8 mouse cellular contexts compared by ENCODE assay signal in the genomic region with DNA sequence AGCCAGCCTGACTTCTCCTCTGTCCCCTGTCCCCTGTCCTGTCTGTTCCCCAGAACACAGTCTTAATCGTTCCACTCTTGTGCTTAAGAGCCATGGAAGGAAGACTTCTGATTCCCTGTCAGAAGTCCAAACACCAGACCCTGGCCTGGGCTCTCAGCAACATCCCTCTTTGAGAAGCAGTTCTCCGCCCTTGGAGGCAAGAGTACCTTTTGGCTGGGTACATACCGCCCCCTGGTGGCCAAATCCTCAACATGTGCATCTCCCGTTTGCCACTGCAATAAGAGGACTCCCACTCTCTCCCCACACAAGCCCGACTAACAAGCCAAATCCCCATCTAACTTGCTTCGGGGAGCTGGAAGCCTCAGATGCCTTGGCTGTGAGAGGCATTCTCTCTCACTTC. TPM values are rescaled to one million over a fixed set of nuclear protein-coding genes. Genes with fewer than 3 reads are reported as not detected.
A peak's percentile ranks its signal among the peaks of the same experiment; 100 is the strongest.
DNase-seq lines count a peak whose midpoint lies in the region; ATAC-seq and TF ChIP-seq lines count a peak whose summit lies in the region.
"Had no signal": no experiment of that assay in that cellular context is flagged by ENCODE, and none has a peak within 500 bp of the region (broad histone marks: within the 10 kb centered on the region; RNA-seq: fewer than 3 reads in every experiment).

No protein-coding gene starts in this region.

- no peak overlapping the region for H3K27ac ChIP-seq in hindbrain, embryonic 16.5 days (ENCODE audit: low read depth, low read length)
- no peak overlapping the region for H3K27ac ChIP-seq in midbrain, embryonic 15.5 days
- no peak overlapping the region for H3K27ac ChIP-seq in spleen, adult 2 months (ENCODE audit: insufficient read depth, low read length)

- TF ChIP-seq POLR2A in spleen, adult 2 months (IDR thresholded peaks at IDR 0.05; ENCODE audit: low read depth, low read length), result no peak

- peak; percentile 71 for ATAC-seq in hindbrain, embryonic 16.5 days
- ATAC-seq in midbrain, embryonic 15.5 days (replicated peaks), result peak; percentile 73

- TF ChIP-seq CTCF in spleen, adult 2 months (IDR thresholded peaks at IDR 0.05; ENCODE audit: extremely low read depth, insufficient read depth, insufficient read length, insufficient replicate concordance), result peak; percentile 59; the same call in 1 of the 2 replicates

- H3K4me1 ChIP-seq in hindbrain, embryonic 16.5 days (ENCODE audit: control insufficient read depth, insufficient read depth, low read depth, low read length), result no peaks in the 10 kb centered on the region
- no peaks in the 10 kb centered on the region for H3K4me1 ChIP-seq in midbrain, embryonic 15.5 days
- H3K4me1 ChIP-seq in spleen, adult 2 months (ENCODE audit: control insufficient read depth, insufficient read depth, insufficient read length), result no peaks in the 10 kb centered on the region

- H3K27me3 ChIP-seq in hindbrain, embryonic 16.5 days (replicated peaks; ENCODE audit: control insufficient read depth, insufficient read depth, low read length), result no peaks in the 10 kb centered on the region
- no peaks in the 10 kb centered on the region for H3K27me3 ChIP-seq in midbrain, embryonic 15.5 days (replicated peaks)
- H3K27me3 ChIP-seq in spleen, adult 2 months (ENCODE audit: control insufficient read depth, insufficient read depth, low read length), result no peaks in the 10 kb centered on the region

- H3K36me3 ChIP-seq in hindbrain, embryonic 16.5 days (ENCODE audit: control insufficient read depth, insufficient read depth, low read length), result no peaks in the 10 kb centered on the region
- H3K36me3 ChIP-seq in midbrain, embryonic 15.5 days (replicated peaks), result no peaks in the 10 kb centered on the region
- no peaks in the 10 kb centered on the region for H3K36me3 ChIP-seq in spleen, adult 2 months (ENCODE audit: control insufficient read depth, insufficient read depth, low read length)

- H3K4me3 ChIP-seq in hindbrain, embryonic 16.5 days (ENCODE audit: low read length), result no peak overlapping the region
- no peak overlapping the region for H3K4me3 ChIP-seq in midbrain, embryonic 15.5 days
- H3K4me3 ChIP-seq in spleen, adult 2 months (ENCODE audit: extremely low read depth, insufficient read depth, insufficient read length), result no peak overlapping the region
- H3K4me3 ChIP-seq: megakaryocyte, embryonic 14.5 days had no signal

- peak; percentile 45 for DNase-seq in T-cell, adult 2 months (ENCODE audit: low spot score)
- peak; percentile 50 for DNase-seq in cerebellum, adult 8-10 months
- peak; percentile 74 to 97 for DNase-seq in frontal cortex, adult 2 months (ENCODE audit: extremely low spot score in 1 of 2, low spot score in 1 of 2)
- peak; percentile 93 to 95 for DNase-seq in left cerebral cortex, postnatal 14 days (ENCODE audit: low spot score in 2 of 2)
- peak in 1 of 2 experiments; percentile 49 for DNase-seq in spleen, adult 2 months (ENCODE audit: low read depth in 1 of 2, low spot score in 2 of 2)

- no peak overlapping the region for H3K4me2 ChIP-seq in hindbrain, embryonic 16.5 days (ENCODE audit: low read length)
- H3K4me2 ChIP-seq in midbrain, embryonic 15.5 days, result no peak overlapping the region

- H3K9me3 ChIP-seq in hindbrain, embryonic 16.5 days (ENCODE audit: control insufficient read depth, low read length), result no peaks in the 10 kb centered on the region
- H3K9me3 ChIP-seq in midbrain, embryonic 15.5 days, result no peaks in the 10 kb centered on the region

- WGBS in hindbrain, embryonic 16.5 days, result 6% methylated on average over 6 of the region's 6 CpGs
- 3% methylated on average over 6 of the region's 6 CpGs for WGBS in midbrain, embryonic 15.5 days
- 10% methylated on average over 6 of the region's 6 CpGs for WGBS in spleen, adult 2 months

- H3K9ac ChIP-seq in hindbrain, embryonic 16.5 days (ENCODE audit: low read depth, low read length), result no peak overlapping the region
- H3K9ac ChIP-seq in midbrain, embryonic 15.5 days, result no peak overlapping the region

- intact Hi-C loops in left cerebral cortex, postnatal 14 days (cut with DNase I), result loop anchor here (5.0 to 10.0 kb wide), 2 partner anchors 169 to 361 kb away; partner anchors contain the start of genes Med8 and Szt2

RNA-seq across cellular contexts. Expression of gene Tmem125, which starts 32.3 kb away (rescaled TPM):
- 10.0 and 12.3 TPM in 2 replicates for polyA plus RNA-seq in frontal cortex, adult 2 months (2012; rRNA removed)
- polyA plus RNA-seq in hindbrain, embryonic 16.5 days (2015; fragmentation: Nextera tagmentation; extraction: Ambion mirVana), result 0.16 and 0.30 TPM in 2 replicates
- 1 to 10 TPM; 6.0 to 7.9 TPM for total RNA-seq in left cerebral cortex, postnatal 14 days (2021)
- 0.20 and 0.32 TPM in 2 replicates for polyA plus RNA-seq in midbrain, embryonic 15.5 days (2015; fragmentation: Nextera tagmentation; extraction: Ambion mirVana)
- polyA plus RNA-seq in spleen, adult 2 months (2012; rRNA removed), result 0.54 and 0.79 TPM in 2 replicates

RNA-seq across cellular contexts. Expression of gene Cfap57, which starts 44.5 kb away (rescaled TPM):
- 0.36 and 0.50 TPM in 2 replicates for polyA plus RNA-seq in frontal cortex, adult 2 months (2012; rRNA removed)
- 2.1 and 2.5 TPM in 2 replicates for polyA plus RNA-seq in hindbrain, embryonic 16.5 days (2015; fragmentation: Nextera tagmentation; extraction: Ambion mirVana)
- total RNA-seq in left cerebral cortex, postnatal 14 days (2021), result under 1 TPM; 0.62 to 0.80 TPM
- polyA plus RNA-seq in midbrain, embryonic 15.5 days (2015; fragmentation: Nextera tagmentation; extraction: Ambion mirVana), result 2.1 and 2.3 TPM in 2 replicates
- polyA plus RNA-seq in spleen, adult 2 months (2012; rRNA removed), result not detected in 2 replicates

RNA-seq across cellular contexts. Expression of gene Ebna1bp2, which starts 44.5 kb away (rescaled TPM):
- polyA plus RNA-seq in frontal cortex, adult 2 months (2012; rRNA removed), result 49.0 and 54.8 TPM in 2 replicates
- polyA plus RNA-seq in hindbrain, embryonic 16.5 days (2015; fragmentation: Nextera tagmentation; extraction: Ambion mirVana), result 83.0 and 91.8 TPM in 2 replicates
- total RNA-seq in left cerebral cortex, postnatal 14 days (2021), result 10 to 100 TPM; 48.4 to 57.7 TPM
- 88.3 and 91.6 TPM in 2 replicates for polyA plus RNA-seq in midbrain, embryonic 15.5 days (2015; fragmentation: Nextera tagmentation; extraction: Ambion mirVana)
- polyA plus RNA-seq in spleen, adult 2 months (2012; rRNA removed), result 17.5 and 18.5 TPM in 2 replicates

RNA-seq across cellular contexts. Expression of gene 2610528J11Rik, which starts 49.3 kb away (rescaled TPM):
- polyA plus RNA-seq in frontal cortex, adult 2 months (2012; rRNA removed), result 0.10 and 0.36 TPM in 2 replicates
- polyA plus RNA-seq in hindbrain, embryonic 16.5 days (2015; fragmentation: Nextera tagmentation; extraction: Ambion mirVana), result not detected in 2 replicates
- not detected for total RNA-seq in left cerebral cortex, postnatal 14 days (2021)
- polyA plus RNA-seq in midbrain, embryonic 15.5 days (2015; fragmentation: Nextera tagmentation; extraction: Ambion mirVana), result 0.18 TPM in 1 of 2 replicates, not detected in the other
- 1.5 and 1.7 TPM in 2 replicates for polyA plus RNA-seq in spleen, adult 2 months (2012; rRNA removed)
